Mouse (Mus musculus) kidney, adult 18-20 months (tissue): ENCODE data around the gene Haus2.

Experiments
- DNase-seq: peaks from one replicate; pipeline ENCODE4 v3.0.0; 2021

The Haus2 gene

DNA sequence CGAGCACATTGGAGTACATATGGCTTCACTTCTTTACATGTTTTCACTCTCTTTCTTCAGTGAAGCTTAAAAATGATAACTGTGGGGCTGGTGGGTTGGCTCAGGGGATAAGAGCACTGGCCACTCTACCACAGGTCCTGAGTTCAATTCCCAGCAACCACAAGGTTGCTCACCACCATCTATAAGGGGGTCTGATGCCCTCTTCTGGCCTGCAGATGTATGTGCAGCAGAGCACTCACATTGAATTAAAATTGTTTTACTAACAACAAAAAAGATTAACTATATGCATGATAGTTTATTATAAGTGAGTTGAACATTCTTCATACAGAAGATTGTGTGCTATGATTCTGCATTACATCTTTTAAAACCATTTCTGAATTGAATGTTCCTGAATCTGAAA is 10.4 kb downstream of the Haus2 start:
- no peak for DNase-seq

- DNase-seq: no peak
Measured at GRCm38 (mm10) chr2:120622920-120623319, 13.7 kb downstream of the Haus2 start.

GRCm38 (mm10) chr2:120628076-120628865 is 19.1 kb downstream of the Haus2 start:
- no peak for DNase-seq

- peak; percentile 98 for DNase-seq
Measured at GRCm38 (mm10) chr2:120628886-120629735, 19.9 kb downstream of the Haus2 start, which contains the start of gene Stard9. Gene Stard9, plus strand, starts transcription at chr2:120629121.

DNA sequence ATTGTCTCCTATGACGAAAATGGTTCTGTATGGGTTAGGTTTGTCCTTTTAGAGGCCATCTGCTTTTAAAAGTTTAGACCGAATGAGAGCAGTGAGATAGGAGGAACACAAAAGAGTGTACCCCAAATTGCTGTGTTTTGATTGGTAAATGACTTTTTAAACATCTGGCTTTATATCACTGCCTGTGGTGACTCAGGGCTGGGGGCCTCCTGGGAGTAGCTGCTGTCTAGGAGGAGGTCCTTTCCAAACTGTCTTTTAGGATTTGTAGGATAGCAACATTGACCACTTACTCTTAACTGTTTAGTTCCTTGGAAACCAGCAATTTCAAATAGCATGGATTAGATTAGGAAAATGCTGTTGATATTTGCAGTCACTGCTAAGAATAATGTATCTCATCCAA is 21.1 kb downstream of the Haus2 start:
- DNase-seq: no peak

- DNase-seq: no peak
Measured at GRCm38 (mm10) chr2:120630655-120631054, 21.5 kb downstream of the Haus2 start.

GRCm38 (mm10) chr2:120631521-120631920 is 22.3 kb downstream of the Haus2 start:
- no peak for DNase-seq

- peak; percentile 31 for DNase-seq
Measured at GRCm38 (mm10) chr2:120631957-120632356, 22.8 kb downstream of the Haus2 start.

- DNase-seq: no peak
Measured at GRCm38 (mm10) chr2:120640835-120641234, 31.7 kb downstream of the Haus2 start.

DNA sequence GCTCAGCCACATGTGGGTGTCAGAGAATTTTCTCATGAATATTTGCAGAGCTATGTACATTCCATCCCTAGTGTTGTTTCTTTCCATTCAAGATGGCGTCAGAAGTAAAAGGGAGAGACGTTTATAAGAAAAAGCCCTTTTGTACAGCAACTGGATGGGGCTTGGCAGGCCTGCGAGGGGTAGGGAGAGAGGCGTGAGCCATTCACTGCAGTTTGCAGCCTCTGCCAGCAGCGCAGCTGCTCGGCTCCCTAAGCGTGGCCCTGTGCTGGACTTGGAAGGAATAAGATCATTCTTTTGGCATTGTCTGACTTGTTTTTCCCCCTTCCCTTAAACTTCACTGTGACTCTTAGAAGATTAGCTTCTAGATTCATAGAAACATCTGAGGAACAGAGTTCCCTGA is 34.7 kb downstream of the Haus2 start:
- no peak for DNase-seq

DNA sequence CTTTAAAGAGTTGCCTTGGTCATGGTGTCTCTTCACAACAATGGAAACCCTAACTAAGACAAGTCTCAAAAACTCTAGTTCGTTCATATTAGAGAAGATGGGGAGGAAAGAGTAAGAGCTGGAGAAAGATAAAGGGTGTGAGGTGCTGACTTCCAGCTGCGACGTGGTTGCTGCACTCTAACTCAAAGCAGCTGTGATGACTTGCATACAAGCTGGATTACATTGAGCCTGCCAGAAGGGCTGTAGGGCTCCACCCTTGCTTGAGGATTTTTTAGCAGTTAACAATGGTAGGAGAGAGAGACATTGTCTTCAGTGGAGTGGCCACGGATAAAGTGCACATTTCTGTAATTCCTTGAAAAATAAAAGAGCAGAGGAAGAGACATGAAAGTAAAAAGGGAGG is 37.6 kb downstream of the Haus2 start:
- DNase-seq: no peak

GRCm38 (mm10) chr2:120652256-120652924 is 43.2 kb downstream of the Haus2 start:
- no peak for DNase-seq

DNA sequence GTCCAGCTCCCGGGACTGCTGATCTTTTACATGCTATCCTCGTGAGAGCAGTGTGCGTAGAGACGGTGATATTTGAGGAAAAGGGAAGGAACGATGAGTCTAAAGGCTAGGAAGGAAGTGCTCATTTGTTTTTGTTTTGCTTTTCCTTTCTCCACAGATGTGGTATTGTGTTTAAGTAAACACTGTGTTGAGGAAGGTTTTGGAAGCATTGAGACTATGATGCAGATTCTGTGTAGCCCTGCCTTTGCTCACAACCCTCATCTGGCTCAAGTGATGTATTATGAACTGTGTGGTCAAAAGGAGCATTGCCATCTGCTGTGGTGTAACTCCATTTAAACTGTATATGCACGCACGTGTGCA is 43.7 kb downstream of the Haus2 start:
- DNase-seq: no peak

- DNase-seq: no peak
Measured at GRCm38 (mm10) chr2:120654693-120655092, 45.5 kb downstream of the Haus2 start.

- no peak for DNase-seq
Measured at GRCm38 (mm10) chr2:120655905-120656304, 46.7 kb downstream of the Haus2 start.

DNA sequence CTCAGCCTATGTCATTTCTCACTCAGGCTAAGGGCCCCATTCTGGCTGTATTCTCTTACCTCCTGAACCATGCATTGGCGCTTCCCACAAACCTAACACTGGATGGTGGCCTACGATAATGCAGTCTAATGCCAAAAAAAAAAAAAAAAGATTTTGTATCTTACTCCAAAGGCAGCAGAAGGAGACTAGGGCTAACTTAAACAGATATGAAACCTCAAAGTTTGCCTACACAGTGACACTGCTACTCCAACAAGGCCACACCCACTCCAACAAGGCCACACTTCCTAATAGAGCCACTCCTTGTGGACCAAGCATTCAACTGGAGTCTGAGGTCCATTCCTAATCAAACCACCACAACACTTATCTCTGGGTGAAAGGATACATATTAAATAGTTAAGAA is 47.5 kb downstream of the Haus2 start:
- no peak for DNase-seq

DNA sequence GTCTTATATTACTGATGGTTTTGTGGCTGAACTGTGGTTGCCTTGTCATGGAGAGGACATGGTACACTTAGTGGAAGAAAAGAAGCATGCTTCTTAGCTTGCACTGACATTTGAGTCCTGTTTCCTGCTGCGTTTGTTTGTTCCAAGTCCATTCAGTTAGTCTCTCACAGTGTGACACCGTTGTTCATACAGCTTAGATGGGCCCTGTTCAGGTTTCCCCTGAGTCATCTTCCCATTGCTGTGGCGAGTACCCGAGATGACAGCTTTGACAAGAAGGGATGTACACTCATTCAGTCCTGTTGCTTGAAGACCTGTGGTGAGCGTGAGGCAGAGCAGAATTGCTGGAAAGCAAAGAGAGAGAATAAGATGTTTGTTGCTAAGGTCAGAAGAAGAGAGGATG is 49.3 kb downstream of the Haus2 start:
- no peak for DNase-seq

GRCm38 (mm10) chr2:120659318-120659717 is 50.1 kb downstream of the Haus2 start:
- no peak for DNase-seq

DNA sequence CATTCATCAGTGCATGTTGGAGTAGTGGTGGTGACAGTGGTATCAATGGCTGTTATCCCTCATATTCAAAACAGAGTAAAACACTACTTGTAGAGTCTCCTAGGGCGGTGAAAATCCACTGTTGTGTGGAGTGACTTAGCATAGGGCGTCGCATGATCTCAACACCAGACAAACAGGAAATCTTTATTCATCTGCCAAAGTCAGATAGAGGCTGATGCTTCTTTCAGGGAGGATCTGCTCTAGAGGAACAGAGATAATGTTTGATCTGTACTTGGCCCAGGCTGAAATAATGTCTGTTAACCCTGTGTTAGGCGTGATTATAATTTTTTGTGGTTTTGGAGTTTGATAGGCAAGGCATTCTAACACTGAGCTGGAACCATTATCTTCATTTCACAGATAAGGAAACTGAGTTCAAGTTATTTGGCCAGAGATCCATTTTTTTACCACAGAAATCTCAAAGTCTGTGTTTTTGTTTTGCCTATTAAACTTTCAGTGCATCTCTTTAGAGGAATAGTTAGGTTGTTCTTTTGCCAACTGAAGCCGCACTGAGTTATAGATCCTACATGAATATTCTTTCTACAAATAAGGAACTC is 51.4 kb downstream of the Haus2 start:
- DNase-seq: no peak

DNA sequence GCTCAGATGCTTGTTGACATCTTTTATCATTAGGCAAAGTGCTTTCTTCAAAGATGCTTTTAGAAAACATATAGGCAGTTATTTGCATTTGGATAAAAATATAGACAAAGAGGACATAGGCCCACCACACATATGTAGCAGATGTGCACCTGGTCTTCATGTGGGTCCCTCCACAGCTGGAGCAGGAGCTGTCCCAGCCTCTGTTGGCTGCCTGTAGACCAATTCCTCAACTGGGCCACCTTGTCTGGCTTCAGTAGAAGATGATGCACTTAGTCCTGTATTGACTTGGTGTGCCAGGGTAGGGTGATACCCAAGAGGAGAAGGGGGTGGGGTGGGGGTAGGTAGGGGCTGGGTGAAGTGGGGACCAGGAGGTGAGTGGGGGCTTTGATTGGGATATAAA is 53.6 kb downstream of the Haus2 start:
- DNase-seq: no peak

DNA sequence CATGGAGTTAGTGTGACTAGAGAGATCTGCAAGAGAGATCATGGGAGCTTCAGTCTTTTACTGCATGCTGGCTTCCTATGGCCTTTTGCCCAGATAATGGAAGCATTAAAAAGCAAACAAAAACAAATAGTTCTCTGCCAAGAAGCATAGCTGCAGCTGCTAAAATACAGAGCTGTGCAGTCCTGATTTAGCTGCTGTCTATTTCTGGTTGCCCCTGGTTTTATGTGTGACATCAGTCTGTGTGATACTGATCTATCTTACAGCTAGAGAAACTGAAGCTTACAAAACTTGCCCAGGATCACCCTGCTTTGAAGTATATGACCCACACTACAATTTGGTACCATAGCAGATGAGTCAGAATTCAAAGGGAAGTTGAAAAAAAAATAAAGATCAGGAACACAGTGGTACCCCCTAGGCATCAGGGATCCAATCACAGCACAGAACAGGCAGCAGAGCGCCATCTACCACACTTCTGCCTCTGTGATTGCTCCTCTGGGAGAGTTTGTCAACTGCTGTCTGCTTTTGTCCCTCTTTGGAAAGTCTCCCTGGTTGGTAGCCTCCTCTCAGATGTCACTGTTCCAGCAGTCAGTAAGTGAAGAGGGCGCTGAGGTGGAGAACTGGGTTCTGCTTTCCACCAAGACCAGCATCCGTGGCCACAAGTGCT is 54.4 kb downstream of the Haus2 start:
- no peak for DNase-seq

- no peak for DNase-seq
Measured at GRCm38 (mm10) chr2:120667446-120667845, 58.3 kb downstream of the Haus2 start.

DNA sequence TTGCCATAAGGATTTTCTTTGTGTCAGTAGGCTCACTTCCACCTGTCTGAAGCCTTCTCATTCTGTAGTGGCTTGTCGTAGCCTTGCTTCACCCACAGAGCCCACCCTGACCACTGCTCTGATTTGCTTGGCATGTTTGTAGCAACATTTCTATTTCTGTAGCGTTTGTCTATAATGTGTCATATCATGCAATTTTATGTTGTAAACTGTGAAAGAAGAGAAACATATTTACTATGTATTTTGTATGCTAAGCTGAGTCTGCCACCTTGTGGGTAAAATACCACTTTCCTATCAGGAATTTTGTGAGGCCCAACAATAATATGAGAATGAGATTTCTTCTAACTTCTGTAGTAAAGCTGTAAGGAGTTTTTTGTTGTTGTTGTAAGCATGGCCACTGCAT is 61.1 kb downstream of the Haus2 start:
- DNase-seq: no peak
